Mouse (Mus musculus) CD4-positive helper T cell, adult 2 months (primary cell): ENCODE data around the gene Tas2r104.

Experiments
- DNase-seq: peaks from one replicate; pipeline ENCODE4 v3.0.0-alpha.2; 2012; ENCODE audit warnings: low read depth, missing footprints, low spot score

Gene Tas2r104

GRCm38 (mm10) chr6:131685644-131686043 is at the start of gene Tas2r104:
Gene Tas2r104, minus strand, starts transcription at chr6:131685744.
- DNase-seq, result no peak

- no peak for DNase-seq
These were observed 27.3 kb upstream of the Tas2r104 start for GRCm38 (mm10) chr6:131712803-131713202.

GRCm38 (mm10) chr6:131689963-131690362 is 4.4 kb upstream of the Tas2r104 start, which contains the start of gene Tas2r114:
Gene Tas2r114, minus strand, starts transcription at chr6:131690063.
- DNase-seq, result no peak

- DNase-seq, result no peak
These were observed 1.9 kb upstream of the Tas2r104 start, which contains the start of gene Tas2r105 for GRCm38 (mm10) chr6:131687395-131687794. Gene Tas2r105, minus strand, starts transcription at chr6:131687495.

- DNase-seq, result no peak
These were observed 6.8 kb downstream of the Tas2r104 start, which contains the start of gene Tas2r106 for GRCm38 (mm10) chr6:131678786-131679185. Gene Tas2r106, minus strand, starts transcription at chr6:131678886.

- no peak for DNase-seq
These were observed 25.5 kb downstream of the Tas2r104 start, which contains the start of gene Tas2r107 for GRCm38 (mm10) chr6:131660049-131660448. Gene Tas2r107, minus strand, starts transcription at chr6:131660149.
